Mouse (Mus musculus): ENCODE measurements around the gene Rere.
"Not testable (repeated sequence)": the region's sequence is repeated elsewhere in the genome, so short reads cannot be mapped to it uniquely, and the experiment has no call there.

Rere gene

DNA sequence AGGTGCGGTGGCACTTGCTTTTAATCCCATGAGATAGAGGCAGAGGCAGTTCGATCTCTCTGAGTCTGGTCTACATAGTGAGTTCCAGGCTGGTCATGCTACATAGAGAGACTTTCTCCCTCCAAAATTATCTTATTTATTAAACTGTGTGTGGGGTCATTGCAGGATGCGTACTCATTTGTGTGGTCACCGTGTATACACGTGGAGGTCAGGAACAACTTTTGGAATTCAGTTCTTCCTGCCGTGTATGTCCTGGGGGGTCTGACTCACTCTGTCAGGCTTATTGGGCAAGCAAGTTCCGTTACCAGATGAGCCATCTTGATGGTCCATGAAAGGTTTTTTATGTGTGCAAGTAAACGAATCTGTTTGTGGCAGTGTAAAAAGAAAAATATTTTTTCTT lies 5.5 kb downstream of the Rere start:
- no peak for DNase-seq

DNA sequence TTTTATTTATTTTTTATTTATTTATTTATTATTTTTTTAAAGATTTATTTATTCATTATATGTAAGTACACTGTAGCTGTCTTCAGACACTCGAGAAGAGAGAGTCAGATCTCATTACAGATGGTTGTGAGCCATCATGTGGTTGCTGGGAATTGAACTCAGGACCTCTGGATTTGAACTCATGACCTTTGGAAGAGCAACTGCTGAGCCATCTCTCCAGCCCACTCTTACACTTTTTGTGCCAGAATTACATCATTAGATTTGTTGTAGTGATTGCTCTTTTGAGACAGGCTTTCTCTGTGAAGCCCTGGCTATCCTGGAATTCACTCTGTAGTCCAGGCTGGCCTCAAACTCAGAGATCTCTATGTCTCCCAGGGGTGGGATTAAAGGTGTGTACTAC lies 6.0 kb downstream of the Rere start:
- not testable (repeated sequence) for DNase-seq

DNA sequence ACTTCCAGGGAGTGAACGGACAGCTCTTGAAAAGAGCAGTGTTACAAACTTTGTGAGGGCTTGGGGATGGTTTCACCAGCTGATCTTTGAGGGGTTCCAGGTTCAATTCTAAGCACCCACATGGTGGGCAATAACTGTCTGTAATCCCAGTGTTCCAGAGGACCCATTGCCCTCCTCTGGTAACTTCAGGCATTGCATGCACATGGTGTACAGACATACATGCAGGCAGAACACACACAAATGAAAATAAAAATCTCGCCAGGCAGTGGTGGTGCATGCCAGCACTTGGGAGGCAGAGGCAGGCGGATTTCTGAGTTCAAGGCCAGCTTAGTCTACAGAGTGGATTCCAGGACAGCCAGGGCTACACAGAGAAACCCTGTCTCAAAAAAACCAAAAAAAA lies 10.5 kb downstream of the Rere start:
- DNase-seq, result no peak

DNA sequence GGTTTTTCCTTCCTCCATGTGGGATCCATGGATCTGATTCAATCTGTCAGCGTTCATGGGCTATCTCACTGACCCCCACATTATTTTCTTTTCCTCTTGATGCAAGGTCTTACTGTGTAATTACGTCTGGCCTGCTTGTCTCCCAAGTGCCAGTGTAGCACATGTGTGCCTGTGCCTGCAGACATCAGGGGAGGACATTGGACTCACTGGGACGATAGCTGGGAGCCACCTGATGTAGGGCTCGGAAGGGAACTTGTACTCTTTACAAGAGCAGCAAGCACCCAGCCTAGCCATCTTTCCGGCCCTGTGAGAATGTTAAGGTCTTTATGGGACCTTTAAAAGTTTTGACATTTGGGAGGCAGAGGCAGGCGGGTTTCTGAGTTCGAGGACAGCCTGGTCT lies 13.4 kb downstream of the Rere start:
- DNase-seq, result no peak

DNA sequence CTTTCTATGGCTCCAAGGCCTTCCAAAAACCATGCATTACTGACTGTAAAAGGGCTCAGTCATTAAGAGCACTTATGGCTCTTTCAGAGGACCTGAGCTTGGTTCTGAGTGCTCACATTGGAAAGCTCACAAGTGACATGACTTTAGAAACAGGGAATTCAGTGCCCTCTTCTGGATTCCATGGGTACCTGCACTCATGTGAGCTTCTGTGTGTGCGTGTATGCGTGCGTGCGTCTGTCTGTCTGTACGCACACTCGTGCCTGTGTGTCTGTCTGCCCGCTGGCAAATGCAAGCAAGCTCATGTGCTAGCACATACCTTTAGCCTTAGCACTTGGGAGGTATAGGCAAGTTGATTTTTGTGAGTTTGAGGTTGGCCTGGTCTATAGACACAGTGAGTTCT lies 14.5 kb downstream of the Rere start:
- DNase-seq, result no peak

DNA sequence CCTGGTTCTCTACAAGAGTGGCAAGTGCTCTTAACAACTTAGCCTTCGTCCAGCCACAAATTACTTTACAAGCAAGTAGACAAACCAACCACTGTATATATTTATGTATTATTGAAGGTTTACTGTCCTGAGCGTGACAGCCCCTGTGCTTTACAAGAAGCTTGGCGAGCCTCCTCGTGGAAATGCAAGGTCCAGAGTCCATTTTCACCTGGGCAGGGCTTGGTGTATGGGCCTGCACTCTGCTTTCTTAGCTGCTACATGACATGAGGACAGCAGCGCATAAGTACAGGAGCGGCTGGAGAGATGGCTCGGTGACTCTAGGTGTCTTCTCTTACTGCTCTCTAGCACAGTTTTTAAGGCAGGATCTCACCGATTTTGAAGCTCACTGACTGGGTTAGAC lies 21.3 kb downstream of the Rere start:
- peak; percentile 61 for DNase-seq

DNA sequence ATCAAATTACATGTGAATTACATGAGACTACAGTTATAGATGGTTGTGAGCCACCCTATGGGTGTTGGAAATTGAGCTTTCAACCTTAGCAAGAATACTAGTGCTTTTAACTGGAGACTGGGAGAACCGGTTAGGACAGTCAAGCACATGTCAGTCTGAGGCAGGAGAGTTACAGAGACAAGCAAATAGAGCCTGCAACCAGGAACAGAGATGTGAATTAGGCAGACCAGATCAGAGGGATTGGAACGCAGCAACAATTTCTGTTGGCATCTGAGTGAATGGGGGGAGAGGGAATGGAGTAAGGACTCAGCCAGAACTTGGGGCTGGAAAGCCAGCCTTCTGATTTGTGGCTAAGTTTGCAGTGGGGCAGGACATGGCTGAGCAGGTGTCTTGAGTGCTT lies 25.3 kb downstream of the Rere start:
- DNase-seq, result no peak

DNA sequence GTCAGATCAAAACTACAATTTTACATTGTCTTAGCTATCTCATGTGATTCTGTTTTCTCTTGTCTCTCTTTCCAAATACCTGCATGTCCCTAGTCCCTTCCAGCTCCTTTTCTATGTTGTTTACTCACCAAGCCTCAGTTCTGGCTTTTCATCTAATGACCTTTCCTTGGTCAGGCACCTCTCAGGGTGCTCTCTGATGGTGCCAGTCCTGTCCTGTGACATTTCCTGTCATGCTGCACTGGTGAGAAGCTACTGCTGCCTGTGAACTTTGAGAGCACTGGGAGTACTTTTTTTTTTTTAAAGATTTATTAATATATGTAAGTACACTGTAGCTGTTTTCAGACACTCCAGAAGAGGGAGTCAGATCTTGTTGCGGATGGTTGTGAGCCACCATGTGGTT lies 25.8 kb downstream of the Rere start:
- no peak for DNase-seq

DNA sequence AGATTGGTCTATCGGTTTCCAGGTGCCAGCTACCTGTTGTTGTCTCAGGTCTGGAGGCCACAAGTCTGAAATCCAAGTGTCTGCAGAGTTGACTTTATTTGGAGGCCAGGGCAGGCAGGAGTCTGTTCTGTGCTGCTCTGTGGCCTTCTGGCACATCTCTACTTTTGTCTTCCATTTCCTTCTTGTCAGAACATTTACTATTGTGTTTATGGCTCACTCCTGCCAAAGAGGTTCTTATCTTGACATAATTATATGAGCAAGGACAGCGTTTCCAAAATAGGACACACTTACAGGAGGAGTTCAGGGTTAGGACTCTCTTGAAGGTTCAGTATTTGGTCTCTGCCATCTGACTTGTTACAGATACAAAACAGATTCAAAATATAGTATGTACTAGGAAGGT lies 30.0 kb downstream of the Rere start:
- DNase-seq, result no peak

DNA sequence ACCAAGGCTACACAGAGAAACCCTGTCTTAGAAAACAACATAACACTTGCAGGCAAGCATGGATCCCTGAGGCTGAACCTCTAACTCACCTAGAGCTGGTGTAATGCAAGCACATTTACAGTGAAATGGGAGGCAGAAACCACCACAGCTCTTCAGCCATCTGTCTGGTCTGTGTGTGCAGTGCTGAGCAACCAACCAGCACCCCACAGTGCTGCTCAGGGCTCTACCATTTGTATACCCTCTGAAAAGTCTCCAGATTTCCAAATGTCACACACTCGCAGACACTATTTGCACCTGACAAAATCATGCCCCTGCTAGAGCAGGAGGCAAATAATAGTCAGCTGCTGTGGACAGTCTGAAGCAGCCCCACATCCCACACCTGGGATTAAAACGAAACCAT lies 31.2 kb downstream of the Rere start:
- DNase-seq, result no peak

DNA sequence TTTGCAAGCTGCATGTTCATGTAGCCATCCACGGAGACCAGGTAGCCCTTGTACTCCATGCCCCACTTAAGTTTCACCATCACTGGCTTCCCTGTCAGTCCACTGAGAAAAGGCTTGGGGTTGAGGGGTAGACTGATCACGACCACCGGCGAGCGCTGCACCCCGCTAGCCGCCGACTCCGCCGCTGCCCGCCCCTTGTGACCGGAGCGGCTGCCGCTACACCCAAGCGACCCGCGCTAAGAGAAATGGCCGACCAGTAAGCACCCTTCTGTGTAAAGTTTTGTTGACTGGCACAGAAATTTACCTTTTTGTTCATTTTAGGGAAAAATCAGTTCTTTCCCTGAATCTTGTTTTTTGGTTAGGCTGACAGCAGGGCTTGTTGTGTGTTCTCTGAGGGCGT lies 33.9 kb downstream of the Rere start:
- DNase-seq, result no peak

DNA sequence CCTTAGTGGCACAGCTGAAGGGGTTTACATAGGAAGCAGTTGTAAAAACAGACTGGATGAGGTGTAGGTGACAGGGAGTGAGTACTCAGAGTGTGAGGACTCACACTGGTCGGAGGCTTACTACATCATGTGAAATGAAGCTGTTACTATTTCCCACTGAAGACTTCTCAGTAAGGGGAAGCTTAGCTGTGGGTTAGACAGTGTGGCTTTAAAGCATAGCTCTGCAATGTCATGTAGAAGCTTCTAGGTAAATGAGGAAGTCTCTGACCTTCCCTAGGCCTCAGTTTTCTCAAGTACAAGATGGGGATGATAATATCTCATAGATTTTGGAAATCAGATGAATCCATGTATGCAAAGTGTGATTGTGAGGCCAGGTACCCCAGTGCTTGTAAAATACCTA lies 35.1 kb downstream of the Rere start:
- no peak for DNase-seq

DNA sequence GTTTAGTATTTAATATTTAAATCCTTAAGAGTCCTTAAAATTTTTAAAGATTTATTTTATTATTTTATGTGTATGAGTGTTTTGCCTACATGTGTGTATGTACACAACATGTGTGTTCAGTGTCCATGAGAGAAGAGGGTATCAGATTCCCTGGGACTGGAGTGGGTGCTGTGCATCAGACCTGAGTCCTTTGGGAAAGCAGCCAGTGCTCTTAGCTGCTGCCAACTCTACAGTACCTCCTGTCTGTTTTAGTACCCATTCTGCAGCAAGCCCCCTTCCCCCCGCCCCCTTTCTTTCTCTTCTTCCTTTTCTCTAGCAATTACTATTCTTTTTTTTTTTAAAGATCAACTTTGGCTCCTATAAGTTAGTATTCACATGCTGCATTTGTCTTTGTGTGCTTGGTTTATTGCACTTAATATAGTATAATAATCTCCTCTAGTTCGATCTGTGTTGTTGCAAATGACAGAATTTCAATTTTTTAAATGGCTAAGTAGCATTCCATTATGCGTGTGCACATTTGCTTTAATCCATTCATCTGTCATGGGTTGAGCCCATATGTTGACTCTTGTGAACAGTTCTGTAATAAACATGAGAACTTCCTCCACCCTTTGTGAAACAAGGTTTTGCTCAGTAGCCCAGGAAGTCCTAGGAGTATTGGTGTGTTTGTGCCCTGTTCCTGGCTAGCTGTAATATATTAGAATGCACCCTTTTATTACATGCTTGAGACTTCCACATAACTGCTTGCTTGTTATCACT lies 43.8 kb downstream of the Rere start:
- no peak for DNase-seq

DNA sequence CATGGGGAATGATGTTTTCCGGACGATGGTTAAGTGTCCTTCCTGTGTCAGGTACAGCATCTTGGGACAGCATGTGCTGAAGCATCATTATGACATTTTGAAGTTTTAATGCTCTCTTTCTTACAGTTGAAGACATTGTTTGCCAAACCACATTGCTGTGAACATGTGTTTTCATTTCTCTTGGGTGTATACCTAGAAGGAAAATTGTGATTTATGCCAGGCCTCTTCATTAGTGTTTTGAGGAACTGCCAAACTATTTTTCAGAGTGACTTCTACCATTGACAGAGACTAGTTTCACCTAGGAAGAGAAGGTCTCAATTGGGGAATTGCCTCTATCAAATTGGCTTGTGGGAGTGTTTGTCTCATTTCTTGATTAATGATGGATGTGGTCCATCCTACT lies 44.6 kb downstream of the Rere start:
- DNase-seq, result no peak

DNA sequence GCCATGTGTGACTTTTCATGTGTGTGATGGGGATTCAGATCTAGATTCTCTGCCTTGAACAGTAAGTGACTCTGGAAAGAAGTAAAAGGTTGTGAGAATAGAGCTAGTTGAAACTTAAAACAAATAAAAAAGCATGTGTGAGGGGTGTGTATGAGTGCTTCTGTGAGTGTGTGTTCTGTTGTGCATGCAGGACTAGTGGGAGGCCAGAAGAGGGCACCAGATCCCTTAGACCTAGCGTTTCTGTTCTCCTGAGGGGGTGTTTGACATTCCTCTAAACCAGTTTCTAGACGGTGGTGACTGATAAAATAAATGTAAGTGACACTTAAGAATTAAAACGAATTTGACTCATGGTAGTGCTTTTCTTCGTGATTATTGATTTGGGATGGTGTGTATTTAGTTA lies 46.0 kb downstream of the Rere start:
- DNase-seq, result no peak

DNA sequence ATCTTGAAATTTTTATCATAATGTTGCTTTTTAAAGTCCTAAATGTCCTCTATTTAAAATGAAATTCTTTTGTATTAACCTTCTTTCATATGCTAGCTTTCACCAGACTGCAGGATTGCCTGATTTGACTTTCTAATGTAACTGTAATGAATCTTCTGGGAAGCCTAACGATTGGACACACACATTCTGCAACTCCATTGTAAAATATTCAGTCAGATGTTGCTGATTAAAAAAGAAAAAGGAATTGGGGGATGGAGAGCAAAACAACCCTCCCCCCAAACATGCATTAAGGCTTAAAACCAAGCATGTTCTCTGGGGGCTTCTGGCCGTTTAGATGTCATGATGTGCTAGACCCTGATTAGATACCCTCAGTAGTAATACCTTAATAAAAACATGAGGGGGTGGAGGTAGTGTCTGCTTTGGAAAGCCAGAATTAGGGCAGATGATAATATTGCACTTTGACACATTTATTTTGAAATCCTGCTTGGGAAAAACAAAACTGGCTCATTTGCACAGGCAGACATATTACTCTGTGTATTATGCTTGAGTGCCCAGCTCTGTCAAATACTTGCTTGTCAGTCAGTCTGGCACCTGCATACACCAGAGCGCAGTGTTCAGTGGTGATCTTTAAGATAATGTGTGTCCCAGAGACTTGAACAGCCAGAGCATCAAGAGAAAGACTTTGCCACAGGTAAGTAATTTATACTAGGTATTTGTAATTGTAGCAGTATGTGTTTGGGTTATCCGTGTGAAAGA lies 52.7 kb downstream of the Rere start:
- no peak for DNase-seq

DNA sequence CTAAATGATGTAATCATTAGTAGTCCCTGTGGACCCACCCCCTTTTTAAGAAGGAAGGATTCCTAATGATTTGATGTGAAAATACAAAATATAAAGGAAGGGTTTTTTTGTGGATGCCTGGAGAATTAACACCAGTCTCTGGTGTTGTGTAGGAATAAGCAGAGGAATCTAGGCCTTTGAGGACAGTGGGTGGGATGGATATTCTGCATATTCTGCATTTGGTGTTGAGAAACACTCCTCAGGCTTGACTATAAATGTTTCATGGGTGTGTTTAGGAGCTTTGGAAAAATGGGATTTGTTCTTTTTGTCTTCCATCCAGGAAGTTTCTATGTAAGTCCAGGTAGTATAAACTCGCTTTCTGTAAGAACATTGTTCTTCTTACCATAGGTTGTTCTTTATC lies 55.8 kb downstream of the Rere start:
- no peak for DNase-seq

DNA sequence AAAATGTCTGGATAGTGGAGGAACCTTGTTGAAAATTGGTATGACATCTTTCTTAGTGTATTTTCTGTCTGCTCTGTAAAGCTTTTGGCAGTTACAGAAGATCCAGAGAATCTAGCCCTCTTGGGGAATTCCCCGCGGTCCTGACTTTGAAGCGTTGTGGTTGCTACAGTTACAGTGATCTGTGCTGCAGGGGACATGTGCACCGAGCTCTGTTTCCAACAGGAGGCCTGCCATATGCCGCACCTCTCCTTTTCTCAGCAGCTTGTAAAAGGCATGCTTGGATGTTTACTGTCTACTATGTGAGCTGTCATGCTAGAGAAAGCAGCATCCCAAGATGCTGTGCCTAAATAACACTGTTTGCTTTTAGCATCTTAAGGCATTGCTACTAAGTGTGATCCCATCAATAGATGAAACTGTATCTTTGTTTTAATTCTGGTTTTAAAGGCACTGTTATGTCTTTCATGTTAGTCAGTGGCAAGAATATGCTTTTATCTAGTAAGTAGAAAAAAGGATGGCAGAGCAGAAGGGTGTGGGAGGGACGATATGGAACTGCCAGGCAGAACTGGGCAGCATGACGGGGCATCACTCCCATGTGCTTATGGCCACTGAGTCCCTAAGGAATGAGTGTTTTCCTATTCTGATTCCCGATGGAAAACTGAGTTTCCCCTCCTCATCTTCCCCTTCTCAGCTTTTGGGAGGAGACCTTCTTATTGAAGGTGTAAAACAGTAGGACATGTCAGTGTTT lies 57.6 kb downstream of the Rere start:
- no peak for DNase-seq

DNA sequence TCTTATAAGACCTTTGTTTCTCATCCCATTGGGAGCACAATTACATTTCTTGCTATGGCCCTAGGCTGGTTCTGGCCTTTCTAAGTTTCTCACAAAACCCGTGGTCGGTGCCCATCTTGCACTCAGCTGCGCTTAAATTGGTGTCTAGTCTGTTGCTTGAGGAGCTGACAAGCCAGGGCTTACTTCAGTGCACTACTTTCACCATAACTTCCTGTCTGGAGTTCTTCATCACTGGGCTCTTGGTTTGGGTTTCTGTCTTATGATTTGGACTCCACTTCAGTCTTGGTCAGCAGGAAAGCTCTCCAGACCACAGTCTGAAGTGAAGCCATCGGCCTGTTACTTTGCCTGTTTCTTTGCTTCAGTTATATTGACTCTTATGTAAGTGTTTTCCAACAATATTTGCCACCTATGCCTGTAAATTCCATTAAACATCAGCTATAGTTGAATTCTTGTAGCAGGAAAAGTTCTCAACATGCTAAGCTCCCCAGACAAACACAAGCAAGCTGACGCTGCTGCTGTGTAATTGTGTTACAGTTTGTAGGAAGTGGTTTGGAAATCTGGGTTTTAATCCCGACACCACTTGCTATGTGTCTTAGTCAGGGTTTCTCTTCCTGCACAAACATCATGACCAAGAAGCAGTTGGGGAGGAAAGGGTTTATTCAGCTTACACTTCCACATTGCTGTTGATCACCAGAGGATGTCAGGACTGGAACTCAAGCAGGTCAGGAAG lies 59.5 kb downstream of the Rere start:
- no peak for DNase-seq

DNA sequence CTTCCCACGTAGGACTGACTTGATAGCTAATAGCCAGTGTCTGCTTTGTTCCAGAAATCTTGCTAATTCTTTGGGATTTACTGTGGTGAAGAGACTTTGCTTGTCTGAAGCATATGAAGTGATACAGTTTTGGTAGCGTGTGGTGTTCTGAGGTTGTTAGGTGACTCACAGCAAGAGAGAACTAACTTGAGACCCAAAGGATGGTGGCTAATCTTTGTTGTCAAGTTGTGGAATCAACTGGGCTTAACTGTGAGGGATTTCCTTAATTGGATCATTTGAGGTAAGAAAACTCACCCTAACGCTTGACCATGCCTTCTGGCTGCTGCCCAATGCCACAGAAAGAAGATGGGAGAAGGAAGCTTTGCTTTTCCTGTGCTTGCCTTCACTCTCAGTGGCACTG lies 63.1 kb downstream of the Rere start:
- DNase-seq, result no peak

DNA sequence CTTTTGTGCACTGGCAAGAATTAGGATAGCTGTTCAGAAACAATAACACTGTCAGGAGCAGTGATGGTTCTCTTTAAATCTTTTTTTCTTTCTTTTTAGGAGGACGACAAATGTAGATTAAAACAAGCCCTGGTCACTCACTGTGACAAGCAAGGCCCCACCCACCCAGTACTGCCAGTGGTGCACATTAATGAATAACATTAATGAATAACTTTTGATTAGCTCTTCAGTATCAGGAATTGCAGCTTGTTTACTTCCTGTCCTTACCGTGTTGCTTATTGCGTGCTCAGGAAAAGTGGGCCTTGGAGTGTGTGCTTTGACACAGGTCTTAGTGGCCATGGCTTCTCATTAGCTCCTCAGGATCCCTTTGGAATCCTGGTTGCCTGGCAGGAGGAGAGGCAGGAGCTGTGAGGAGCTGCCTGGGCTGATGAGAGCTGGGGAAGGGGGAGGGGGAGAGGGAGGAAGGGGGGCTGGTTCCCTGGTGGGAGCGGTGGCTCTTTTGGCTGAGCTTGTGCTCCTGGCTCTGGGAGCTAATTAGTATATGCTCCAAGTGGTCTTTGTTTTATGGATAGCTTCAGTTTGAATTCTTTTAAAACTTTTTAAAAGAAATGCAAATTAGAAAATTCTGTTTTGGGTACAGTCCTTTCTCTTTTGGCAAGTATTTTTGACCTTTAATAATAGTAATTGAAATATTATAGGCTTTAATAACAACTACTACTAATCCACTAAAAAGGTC lies 65.4 kb downstream of the Rere start:
- DNase-seq, result peak; percentile 64

DNA sequence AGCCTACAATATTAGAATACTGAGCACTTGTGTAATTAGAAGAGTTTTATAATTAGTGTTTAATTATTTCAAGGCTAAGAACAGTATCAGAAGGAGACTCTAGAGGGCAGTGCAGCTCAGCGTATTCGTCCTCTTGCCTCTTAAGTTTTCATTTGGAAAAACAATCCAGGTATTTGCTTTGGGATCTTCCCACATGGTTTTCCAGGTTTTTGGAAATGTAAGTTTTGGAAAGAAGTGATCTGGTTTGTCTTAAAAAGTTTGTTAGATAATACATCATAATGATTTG lies 65.9 kb downstream of the Rere start:
- peak; percentile 65 for DNase-seq

DNA sequence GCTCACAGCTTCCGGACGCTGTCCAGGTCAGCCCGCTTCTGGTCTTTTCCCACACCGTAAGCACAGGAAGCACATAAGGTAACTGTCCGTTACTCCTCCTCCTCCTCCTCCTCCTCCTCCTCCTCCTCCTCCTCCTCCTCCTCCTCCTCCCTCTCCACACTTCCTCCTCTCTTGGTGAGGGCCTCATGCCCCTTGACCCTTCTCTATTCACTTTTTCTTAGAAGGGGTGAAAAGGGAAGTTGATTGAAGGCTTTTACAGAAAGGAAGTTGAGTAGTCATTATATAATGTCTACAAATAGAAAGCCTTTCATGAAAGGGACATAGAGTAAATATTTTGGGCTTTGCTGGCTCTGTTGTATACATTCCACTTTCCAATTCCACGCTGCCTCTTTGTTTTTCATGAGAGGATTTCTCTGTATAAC lies 68.2 kb downstream of the Rere start:
- DNase-seq, result no peak
